Mouse (Mus musculus): ENCODE results near the gene Stab1. TPM values are rescaled to one million over a fixed set of nuclear protein-coding genes. Genes with fewer than 3 reads are reported as not detected.

Stab1 gene
- 12.9 and 19.0 TPM in 2 replicates for polyA plus RNA-seq (2015; fragmentation: Nextera tagmentation; extraction: Ambion mirVana)

DNA sequence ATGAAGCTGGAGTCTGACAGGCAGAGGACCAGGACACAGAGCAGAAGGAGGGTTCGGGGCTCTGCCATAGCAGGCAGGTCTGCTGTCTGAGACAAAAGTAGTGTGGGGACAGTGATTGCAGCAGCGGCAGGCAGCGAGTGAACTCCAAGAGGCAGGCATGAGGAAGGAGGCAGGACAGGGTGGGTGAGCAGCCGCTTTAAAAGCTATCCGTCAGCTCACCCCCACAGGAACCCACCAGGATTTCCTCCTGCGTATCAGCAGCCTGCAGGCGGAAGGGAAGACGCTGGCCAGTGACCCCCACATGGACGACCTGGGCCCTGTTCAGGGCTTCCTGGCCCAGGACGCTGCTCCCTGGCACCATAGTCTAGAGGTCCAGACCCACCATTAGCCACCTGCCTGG lies at the start of gene Stab1:
TSS of gene Stab1 (minus strand) at position 217 of the 400 bp plus-strand sequence.
- ATAC-seq (replicated peaks): no peak
- Histone ChIP-seq H3K27ac (replicated peaks) (0 out of 2 replicates have a peak within 1 kb of the TSS, but pooled peaks have one; percentile 22), H3K4me1 (peaks cover 13% of the 10 kb centered on the region; the same call in 1 of the 2 replicates), H3K36me3 (peaks cover 33% of the 10 kb centered on the region), H3K9ac (replicated peaks) (no peak within 1 kb of the TSS), H3K4me3 (no peak within 1 kb of the TSS), H3K27me3 (no peaks in the 10 kb centered on the region), H3K9me3 (no peaks in the 10 kb centered on the region), H3K4me2 (replicated peaks) (no peak within 1 kb of the TSS)
- 60% methylated on average over 10 of the region's 10 CpGs for WGBS

GRCm38 (mm10) chr14:31217666-31218065 lies 49.2 kb upstream of the Stab1 start, which contains the start of gene Sema3g:
Gene Sema3g (plus strand): TSS chr14:31217860.
- WGBS: 9% methylated on average over 11 of the region's 11 CpGs
- Histone ChIP-seq H3K9ac (replicated peaks) (no peak within 1 kb of the TSS; the same call in 1 of the 2 replicates), H3K36me3 (no peaks in the 10 kb centered on the region), H3K9me3 (no peaks in the 10 kb centered on the region), H3K4me1 (peaks cover 13% of the 10 kb centered on the region; the same call in 1 of the 2 replicates), H3K4me2 (replicated peaks) (no peak within 1 kb of the TSS), H3K27ac (replicated peaks) (no peak within 1 kb of the TSS), H3K4me3 (no peak within 1 kb of the TSS), H3K27me3 (no peaks in the 10 kb centered on the region)
- ATAC-seq (replicated peaks): peak; percentile 47; the same call in 1 of the 2 replicates

DNA sequence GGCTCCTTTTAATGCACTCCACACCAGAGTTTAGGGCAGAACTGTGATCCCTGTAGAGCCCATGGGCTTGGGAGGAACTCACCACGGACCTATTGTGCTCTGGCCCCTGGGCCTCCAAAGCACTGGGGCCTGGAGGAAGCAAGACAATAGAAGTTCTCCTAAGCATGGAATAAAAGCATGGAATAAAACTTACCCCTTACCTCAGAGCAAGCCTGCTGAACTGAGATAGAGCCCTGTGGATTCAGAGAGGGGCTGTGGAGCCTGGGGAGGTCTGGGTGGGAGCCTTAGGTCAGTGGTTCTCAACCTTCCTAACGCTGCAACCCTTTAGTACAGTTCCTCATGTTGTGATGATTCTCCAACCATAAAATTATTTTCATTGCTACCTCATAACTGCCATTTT lies 48.4 kb upstream of the Stab1 start, which contains the start of gene Nisch:
TSS of gene Nisch (minus strand) at position 101 of the 400 bp plus-strand sequence.
- H3K9me3 ChIP-seq: no peaks in the 10 kb centered on the region
- no peaks in the 10 kb centered on the region for H3K27me3 ChIP-seq
- no peak for ATAC-seq (replicated peaks)
- 51% methylated on average over 2 of the region's 2 CpGs for WGBS
- H3K4me3 ChIP-seq: no peak within 1 kb of the TSS
- H3K36me3 ChIP-seq: no peaks in the 10 kb centered on the region
- peaks cover 13% of the 10 kb centered on the region; the same call in 1 of the 2 replicates for H3K4me1 ChIP-seq
- H3K27ac ChIP-seq (replicated peaks): no peak within 1 kb of the TSS
- no peak within 1 kb of the TSS for H3K4me2 ChIP-seq (replicated peaks)
- no peak within 1 kb of the TSS; the same call in 1 of the 2 replicates for H3K9ac ChIP-seq (replicated peaks)

- Histone ChIP-seq H3K4me2 (replicated peaks) (no peak overlapping the region), H3K27ac (replicated peaks) (no peak overlapping the region), H3K4me3 (no peak overlapping the region), H3K4me1 (peaks cover 13% of the 10 kb centered on the region; the same call in 1 of the 2 replicates), H3K36me3 (no peaks in the 10 kb centered on the region), H3K9me3 (no peaks in the 10 kb centered on the region), H3K27me3 (no peaks in the 10 kb centered on the region), H3K9ac (replicated peaks) (no peak overlapping the region; the same call in 1 of the 2 replicates)
- 33% methylated on average over 15 of the region's 15 CpGs for WGBS
- ATAC-seq (replicated peaks): peak; percentile 57
Observed at GRCm38 (mm10) chr14:31215157-31216002, 46.9 kb upstream of the Stab1 start.

DNA sequence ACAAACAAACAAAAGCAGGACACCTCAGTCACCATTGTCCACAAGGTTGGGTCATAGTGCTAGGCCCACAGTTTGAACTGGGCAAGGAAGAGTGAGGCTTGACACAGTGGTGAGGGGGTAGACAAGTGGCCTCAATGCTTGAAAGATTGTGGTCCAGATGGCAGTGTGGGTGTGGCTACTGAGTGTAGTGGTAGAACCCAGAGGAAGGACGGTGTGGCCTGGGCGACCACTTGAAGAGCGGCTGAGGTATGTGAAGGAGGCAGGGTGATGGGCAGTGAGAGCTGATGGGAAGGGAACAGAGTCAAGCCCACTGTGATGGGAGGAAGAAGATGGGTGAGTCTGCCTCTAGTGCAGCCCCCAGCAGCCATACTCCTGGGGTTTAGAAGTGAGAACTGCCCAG lies 46.2 kb upstream of the Stab1 start:
- 88% methylated on average over 3 of the region's 3 CpGs for WGBS
- H3K4me3 ChIP-seq: no peak overlapping the region
- H3K4me1 ChIP-seq: peaks cover 13% of the 10 kb centered on the region; the same call in 1 of the 2 replicates
- H3K27ac ChIP-seq (replicated peaks): no peak overlapping the region
- no peak overlapping the region for H3K4me2 ChIP-seq (replicated peaks)
- 0 out of 2 replicates have a peak, but pooled peaks have one; percentile 6 for ATAC-seq (replicated peaks)
- no peaks in the 10 kb centered on the region for H3K9me3 ChIP-seq
- H3K27me3 ChIP-seq: no peaks in the 10 kb centered on the region
- no peak overlapping the region for H3K9ac ChIP-seq (replicated peaks)
- no peaks in the 10 kb centered on the region for H3K36me3 ChIP-seq

DNA sequence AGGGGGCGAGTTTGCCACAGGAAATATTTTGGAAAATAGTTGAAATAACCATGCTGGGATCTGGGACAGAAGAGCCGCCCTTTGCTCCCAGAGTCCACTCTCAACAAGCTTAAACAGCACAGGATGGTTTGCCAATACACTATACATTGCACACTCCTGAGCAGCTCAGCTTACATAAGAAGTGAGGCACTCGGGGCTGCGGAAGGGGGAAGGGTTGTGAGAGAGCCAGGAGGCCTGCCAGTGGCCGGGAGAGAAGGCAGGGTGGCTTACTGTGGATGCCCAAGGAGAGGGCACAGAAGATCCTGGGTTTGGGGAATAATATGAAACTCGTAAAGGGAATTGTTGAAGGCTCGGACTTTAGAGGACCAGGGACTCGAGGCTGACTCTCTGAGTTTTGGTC lies 45.4 kb upstream of the Stab1 start:
- Histone ChIP-seq H3K9me3 (no peaks in the 10 kb centered on the region), H3K27ac (replicated peaks) (no peak overlapping the region), H3K4me2 (replicated peaks) (no peak overlapping the region), H3K4me1 (peaks cover 13% of the 10 kb centered on the region; the same call in 1 of the 2 replicates), H3K36me3 (no peaks in the 10 kb centered on the region), H3K4me3 (no peak overlapping the region), H3K9ac (replicated peaks) (no peak overlapping the region), H3K27me3 (no peaks in the 10 kb centered on the region)
- 65% methylated on average over 8 of the region's 8 CpGs for WGBS
- ATAC-seq (replicated peaks): no peak

GRCm38 (mm10) chr14:31212499-31212898 lies 44.1 kb upstream of the Stab1 start:
- H3K36me3 ChIP-seq: no peaks in the 10 kb centered on the region

GRCm38 (mm10) chr14:31211854-31212253 lies 43.4 kb upstream of the Stab1 start:
- Histone ChIP-seq H3K4me2 (replicated peaks) (no peak overlapping the region), H3K4me1 (peaks cover 12% of the 10 kb centered on the region), H3K27me3 (no peaks in the 10 kb centered on the region), H3K9me3 (no peaks in the 10 kb centered on the region), H3K27ac (replicated peaks) (no peak overlapping the region), H3K4me3 (no peak overlapping the region), H3K36me3 (no peaks in the 10 kb centered on the region), H3K9ac (replicated peaks) (no peak overlapping the region)
- ATAC-seq (replicated peaks): no peak
- 92% methylated on average over 6 of the region's 6 CpGs for WGBS

More at GRCm38 (mm10) chr14:31212499-31212898, 44.1 kb upstream of the Stab1 start:
- no peak for ATAC-seq (replicated peaks)
- Histone ChIP-seq H3K27me3 (no peaks in the 10 kb centered on the region), H3K27ac (replicated peaks) (no peak overlapping the region), H3K4me1 (peaks cover 8% of the 10 kb centered on the region), H3K9me3 (no peaks in the 10 kb centered on the region), H3K9ac (replicated peaks) (no peak overlapping the region), H3K4me2 (replicated peaks) (no peak overlapping the region), H3K4me3 (no peak overlapping the region)
- WGBS: 86% methylated on average over 3 of the region's 3 CpGs

- Histone ChIP-seq H3K4me2 (replicated peaks) (no peak overlapping the region), H3K27me3 (no peaks in the 10 kb centered on the region)
- 70% methylated on average over 4 of the region's 4 CpGs for WGBS
Observed at GRCm38 (mm10) chr14:31209133-31209557, 40.7 kb upstream of the Stab1 start.

GRCm38 (mm10) chr14:31208084-31208483 lies 39.6 kb upstream of the Stab1 start, which contains the start of gene Tnnc1:
Gene Tnnc1 (plus strand): TSS chr14:31208312.
- H3K27me3 ChIP-seq: no peaks in the 10 kb centered on the region
- peaks cover 14% of the 10 kb centered on the region for H3K36me3 ChIP-seq
- H3K9me3 ChIP-seq: no peaks in the 10 kb centered on the region
- peak within 1 kb of the TSS; percentile 74 for H3K4me2 ChIP-seq (replicated peaks)
- H3K9ac ChIP-seq (replicated peaks): peak within 1 kb of the TSS; percentile 94; the same call in 1 of the 2 replicates
- H3K27ac ChIP-seq (replicated peaks): peak within 1 kb of the TSS; percentile 91
- peaks cover 25% of the 10 kb centered on the region for H3K4me1 ChIP-seq
- no peak for ATAC-seq (replicated peaks)
- H3K4me3 ChIP-seq: peak within 1 kb of the TSS; percentile 89
- WGBS: 78% methylated on average over 2 of the region's 2 CpGs

More at GRCm38 (mm10) chr14:31209133-31209557, 40.7 kb upstream of the Stab1 start:
- Histone ChIP-seq H3K9ac (replicated peaks) (no peak overlapping the region), H3K4me3 (no peak overlapping the region), H3K9me3 (no peaks in the 10 kb centered on the region), H3K4me1 (peaks cover 21% of the 10 kb centered on the region), H3K27ac (replicated peaks) (no peak overlapping the region), H3K36me3 (peaks cover 4% of the 10 kb centered on the region)
- no peak for ATAC-seq (replicated peaks)

DNA sequence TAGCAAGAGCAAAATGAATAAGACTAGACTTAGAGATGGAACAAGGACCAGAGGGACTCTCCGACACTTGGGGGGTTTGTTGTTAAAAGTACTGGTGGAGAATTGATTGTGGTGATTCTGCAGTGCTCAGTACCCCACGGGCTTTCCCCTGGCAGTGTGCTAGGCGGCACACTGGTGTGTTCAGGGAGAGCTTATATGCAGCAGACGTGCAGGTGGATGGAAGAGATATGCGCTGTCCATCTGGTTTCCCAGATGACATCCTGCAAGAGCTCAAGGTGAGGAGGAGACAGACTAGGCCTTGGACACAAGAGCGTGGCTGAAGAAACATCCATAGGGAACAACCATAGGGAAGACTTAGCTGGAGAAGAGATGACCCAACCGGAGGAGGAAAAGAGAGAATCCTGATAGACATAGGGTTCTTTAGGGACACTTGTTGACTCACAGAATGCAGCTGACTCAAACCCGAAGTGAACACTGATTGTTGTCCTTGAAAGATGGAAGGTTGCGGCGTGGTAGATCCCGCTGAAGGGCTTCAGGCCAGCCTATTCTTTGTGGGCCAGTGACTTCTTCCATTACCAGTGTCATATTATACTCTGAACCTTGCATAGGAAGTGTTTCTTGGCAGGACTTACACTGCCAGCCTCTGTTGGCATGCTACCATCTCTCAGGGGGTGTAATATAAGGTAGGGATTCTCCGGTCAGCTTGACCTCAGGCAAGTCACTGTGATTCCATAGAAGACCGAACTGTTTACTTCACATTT lies 38.8 kb upstream of the Stab1 start:
- WGBS: 80% methylated on average over 13 of the region's 13 CpGs
- Histone ChIP-seq H3K27ac (replicated peaks) (peak overlapping the region; percentile 91), H3K36me3 (peaks cover 23% of the 10 kb centered on the region), H3K4me2 (replicated peaks) (peak overlapping the region; percentile 74), H3K4me1 (peaks cover 25% of the 10 kb centered on the region), H3K27me3 (no peaks in the 10 kb centered on the region), H3K4me3 (peak overlapping the region; percentile 89), H3K9ac (replicated peaks) (peak overlapping the region; percentile 94), H3K9me3 (no peaks in the 10 kb centered on the region)
- peak; percentile 30 for ATAC-seq (replicated peaks)
